Mouse (Mus musculus): Measurements from ENCODE around the gene Tgfbr1.

DNA sequence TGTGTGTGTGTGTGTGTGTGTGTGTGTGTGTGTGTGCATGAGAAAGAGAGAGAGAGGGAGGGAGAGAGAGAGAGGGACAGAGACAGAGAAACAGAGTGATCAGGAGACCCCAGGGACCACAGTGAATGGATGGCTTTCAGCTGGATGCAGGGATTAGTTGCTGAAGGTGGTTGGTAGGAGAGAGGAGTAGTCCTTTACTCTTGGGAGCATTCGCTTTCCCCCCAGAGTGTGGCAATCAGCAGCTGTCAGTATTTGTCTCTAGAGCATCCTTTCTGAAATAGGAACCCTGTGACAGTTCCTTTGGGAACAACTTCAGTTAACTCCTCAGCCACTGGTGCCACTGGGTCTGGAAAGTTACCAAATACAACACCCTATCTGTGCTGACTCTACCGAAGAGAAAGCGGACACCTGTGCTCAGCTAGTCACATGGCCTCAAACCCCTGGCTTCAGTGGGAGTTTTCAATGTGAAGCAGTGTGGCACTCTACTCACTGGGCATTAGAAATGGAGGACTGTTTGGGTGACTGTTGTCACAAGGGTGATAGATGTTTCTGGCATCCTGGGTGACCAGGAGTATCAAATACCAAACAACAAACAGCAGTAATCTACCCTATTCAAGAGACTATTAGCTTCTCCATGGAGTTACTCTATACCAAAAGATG is 16.0 kb upstream of the Tgfbr1 start:
- no peak for TF ChIP-seq CTCF (IDR thresholded peaks at IDR 0.05; ENCODE audit: extremely low read depth, insufficient read length, insufficient replicate concordance, low read depth, low read length)
- no peak for TF ChIP-seq POLR2A (IDR thresholded peaks at IDR 0.05; ENCODE audit: low read depth, low read length)

Data from small intestine, adult 2 months (tissue).